Mouse (Mus musculus) ES-E14 (cell line): ENCODE results near the gene D5Ertd579e.

ENCODE experiments used
- ZC3H11A ChIP-seq: IDR thresholded peaks from 2 replicates; pipeline ENCODE4 v1.6.1; 2012; ENCODE audit warnings: low read depth, mild to moderate bottlenecking, inconsistent platforms, low read length, borderline replicate concordance
- ZNF384 ChIP-seq: IDR thresholded peaks from 2 replicates; pipeline ENCODE4 v1.6.1; 2012; ENCODE audit warnings: low read depth, low read length, inconsistent platforms

GRCm38 (mm10) chr5:36696504-36697300, 878 bp upstream of the D5Ertd579e start:
- TF ChIP-seq ZC3H11A (no peak), ZNF384 (no peak)
